Mouse (Mus musculus) embryonic fibroblast, embryonic 13.5 days (primary cell): ENCODE data around the gene Polr3b. TPM values are rescaled to one million over a fixed set of nuclear protein-coding genes. Genes with fewer than 3 reads are reported as not detected.

ENCODE experiments used
- H3K27ac ChIP-seq: 2 replicates; pipeline ENCODE4 v1.5.1; 2012; ENCODE audit warnings: low read length, control low read depth, inconsistent platforms; ENCODE audit not compliant: insufficient read depth
- H3K4me1 ChIP-seq: 2 replicates; pipeline ENCODE4 v1.6.1; 2011; ENCODE audit warnings: low read length; ENCODE audit not compliant: control insufficient read depth, insufficient read depth
- H3K4me3 ChIP-seq: 2 replicates; pipeline ENCODE4 v1.5.1; 2011; ENCODE audit warnings: mild to moderate bottlenecking, control low read depth, low read length; ENCODE audit not compliant: insufficient read depth
- CTCF ChIP-seq: IDR thresholded peaks from 2 replicates; pipeline ENCODE4 v1.5.1; 2011; ENCODE audit warnings: mild to moderate bottlenecking, control low read depth, low read length, moderate library complexity, borderline replicate concordance; ENCODE audit not compliant: insufficient read depth
- POLR2A ChIP-seq: IDR thresholded peaks from 2 replicates; pipeline ENCODE4 v1.6.1; 2011; ENCODE audit warnings: low read depth, mild to moderate bottlenecking, control low read depth, low read length, moderate library complexity
- polyA plus RNA-seq: library from polyadenylated mRNA; stranded (reverse); fragments of >200 nt; gene quantifications from 2 replicates; pipeline ENCODE4 v1.2.4, GENCODE M21; 2011; ENCODE audit warnings: low read depth; ENCODE audit not compliant: missing spikeins, insufficient read length

Gene Polr3b
- polyA plus RNA-seq, 1 experiment = 15.5 TPM

DNA sequence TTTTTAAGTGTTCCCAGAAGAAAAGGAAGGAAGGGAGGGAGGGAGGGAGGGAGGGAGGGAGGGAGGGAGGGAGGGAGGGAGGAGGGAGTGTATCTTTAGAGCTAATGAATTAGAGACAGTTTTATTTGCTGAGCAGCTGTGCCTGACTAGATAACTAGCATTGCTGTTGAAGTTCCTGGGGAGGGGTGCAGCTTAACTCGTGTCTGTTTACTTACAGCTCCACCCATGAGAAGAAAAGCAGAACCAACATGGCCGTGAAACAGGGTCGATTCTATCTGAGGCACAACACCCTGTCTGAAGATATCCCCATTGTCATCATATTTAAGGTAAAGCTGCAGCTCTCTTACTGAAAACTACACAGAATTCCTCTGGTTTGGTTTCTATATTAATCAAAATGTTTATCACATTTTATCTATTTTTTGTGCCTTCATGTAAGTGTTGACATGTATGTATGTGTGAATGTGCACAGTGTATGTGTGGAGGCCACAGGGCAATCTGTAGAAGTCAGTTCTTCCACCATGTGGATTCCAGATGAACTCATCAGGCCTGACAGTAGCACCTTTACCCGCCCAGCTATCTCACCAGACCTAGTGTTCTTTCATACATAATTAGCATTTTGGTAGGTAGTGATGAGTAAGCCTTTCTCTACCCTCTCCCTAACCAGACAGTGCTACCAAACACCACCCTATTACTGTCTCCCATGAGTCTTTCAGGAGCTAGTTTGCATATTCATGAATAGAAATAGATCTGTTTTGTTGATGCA, 17.6 kb downstream of the Polr3b start:
- TF ChIP-seq POLR2A = no peak
- TF ChIP-seq CTCF = no peak
- no peak overlapping the region for H3K27ac ChIP-seq

DNA sequence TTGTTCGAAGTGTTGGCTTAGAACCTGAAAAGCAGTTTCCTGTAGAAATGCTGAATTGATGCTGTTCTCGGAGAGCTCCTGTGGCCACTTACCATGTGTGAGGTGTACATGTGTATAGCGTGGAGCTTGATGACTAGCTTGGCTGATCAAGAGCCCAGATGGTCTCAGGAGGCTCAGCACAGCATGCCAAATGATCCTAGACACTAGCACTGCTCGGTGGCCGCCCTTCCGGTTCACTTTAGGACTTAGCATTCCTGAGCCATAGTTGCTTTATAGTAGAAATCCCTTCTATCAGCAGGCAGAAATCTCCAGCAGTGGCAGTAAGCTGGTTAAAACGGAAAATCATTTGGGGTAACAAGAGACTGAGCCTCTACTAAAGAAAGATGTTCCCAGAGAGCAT, 18.8 kb downstream of the Polr3b start:
- no peak overlapping the region for H3K4me3 ChIP-seq
- H3K27ac ChIP-seq = no peak overlapping the region
- H3K4me1 ChIP-seq = no peaks in the 10 kb centered on the region
- TF ChIP-seq CTCF = no peak
- TF ChIP-seq POLR2A = no peak

More for the DNA sequence above, 17.6 kb downstream of the Polr3b start:
- H3K4me1 ChIP-seq = no peaks in the 10 kb centered on the region
- no peak overlapping the region for H3K4me3 ChIP-seq

DNA sequence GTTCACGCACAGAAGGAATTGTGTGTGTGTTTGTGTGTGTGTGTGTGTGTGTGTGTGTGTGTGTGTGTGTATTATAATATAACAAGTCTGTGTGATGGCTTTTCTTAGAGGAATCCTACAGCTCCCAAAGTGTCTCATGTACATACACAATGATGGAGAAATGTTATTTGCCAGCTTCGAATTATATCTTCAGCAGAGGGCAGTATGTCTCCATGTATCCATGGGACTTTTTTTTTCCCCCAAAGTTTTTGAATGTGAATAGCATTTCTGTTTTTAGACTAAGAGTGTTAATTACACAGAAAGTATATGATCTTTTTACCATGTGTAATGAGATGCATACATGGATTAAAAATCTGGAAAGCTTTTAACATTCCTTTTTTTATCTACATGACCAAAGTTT, 19.5 kb downstream of the Polr3b start:
- Histone ChIP-seq H3K4me3 (no peak overlapping the region), H3K4me1 (no peaks in the 10 kb centered on the region), H3K27ac (no peak overlapping the region)
- TF ChIP-seq POLR2A (no peak), CTCF (no peak)

DNA sequence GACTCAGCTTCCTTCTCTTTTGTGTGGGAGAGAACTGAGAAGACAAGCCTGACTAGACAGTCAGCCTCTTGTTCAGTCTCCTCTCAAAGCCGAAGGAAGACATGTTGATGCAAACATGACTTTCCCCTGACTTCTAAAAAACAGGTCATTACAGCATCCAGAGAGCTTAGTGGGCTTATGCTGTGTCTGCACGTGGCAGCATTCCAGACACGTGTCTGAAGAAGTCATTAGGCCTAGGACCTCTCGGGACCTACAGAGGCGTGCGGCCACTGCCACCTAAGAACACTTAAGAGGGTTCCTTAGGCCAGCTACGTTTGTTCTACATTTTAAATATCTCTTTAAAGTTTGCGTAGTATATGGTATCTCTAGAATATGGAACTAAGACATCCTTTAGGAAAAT, 23.8 kb downstream of the Polr3b start:
- no peaks in the 10 kb centered on the region for H3K4me1 ChIP-seq
- no peak overlapping the region for H3K27ac ChIP-seq
- no peak for TF ChIP-seq CTCF
- TF ChIP-seq POLR2A = no peak
- H3K4me3 ChIP-seq = no peak overlapping the region

DNA sequence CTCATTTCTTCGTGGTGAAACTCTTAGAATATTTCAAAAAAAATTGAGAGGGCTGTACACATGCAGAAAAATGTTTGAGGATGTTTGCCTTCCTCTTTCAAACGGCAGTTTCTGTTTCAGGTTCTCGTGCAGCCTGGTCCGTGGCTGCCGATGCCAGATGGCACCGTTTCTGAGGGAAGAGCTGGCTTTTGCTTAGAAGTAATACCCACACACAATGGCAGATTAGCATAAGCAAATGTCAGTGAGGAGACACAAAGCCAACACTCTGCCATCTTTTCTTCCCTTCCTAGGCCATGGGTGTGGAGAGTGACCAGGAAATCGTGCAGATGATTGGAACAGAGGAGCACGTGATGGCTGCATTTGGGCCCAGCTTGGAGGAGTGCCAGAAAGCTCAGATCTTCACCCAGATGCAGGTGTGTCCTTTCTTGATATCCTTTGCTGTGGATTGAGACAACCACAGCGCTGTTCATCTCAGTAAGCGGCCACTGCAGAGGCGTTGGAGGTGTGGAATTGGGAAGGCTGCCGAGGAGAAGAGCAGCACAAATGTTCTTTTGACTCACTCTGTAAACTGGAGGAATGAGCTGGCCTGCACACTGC, 24.5 kb downstream of the Polr3b start:
- Histone ChIP-seq H3K4me3 (no peak overlapping the region), H3K27ac (no peak overlapping the region), H3K4me1 (no peaks in the 10 kb centered on the region)
- TF ChIP-seq CTCF (no peak), POLR2A (no peak)

DNA sequence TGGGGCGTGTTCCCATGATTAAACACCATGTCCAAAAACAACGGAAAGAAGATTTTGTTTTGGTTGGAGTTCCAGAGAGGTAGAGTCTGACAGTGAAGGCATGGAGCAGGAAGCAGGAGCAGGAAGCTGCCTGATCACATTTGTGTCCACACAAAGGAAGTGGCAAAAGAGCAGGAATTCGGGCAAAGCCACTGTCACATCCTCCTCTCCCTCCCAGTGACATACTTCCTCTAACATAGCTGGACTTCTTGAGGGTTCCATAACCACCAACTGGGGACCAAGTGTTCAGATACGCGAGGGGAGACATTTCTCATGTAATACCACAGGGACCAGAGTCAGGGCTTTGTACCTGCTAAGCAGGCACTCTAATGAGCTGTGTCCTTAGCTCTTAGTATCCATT, 25.2 kb downstream of the Polr3b start:
- Histone ChIP-seq H3K27ac (no peak overlapping the region), H3K4me1 (no peaks in the 10 kb centered on the region), H3K4me3 (no peak overlapping the region)
- TF ChIP-seq POLR2A (no peak), CTCF (no peak)

DNA sequence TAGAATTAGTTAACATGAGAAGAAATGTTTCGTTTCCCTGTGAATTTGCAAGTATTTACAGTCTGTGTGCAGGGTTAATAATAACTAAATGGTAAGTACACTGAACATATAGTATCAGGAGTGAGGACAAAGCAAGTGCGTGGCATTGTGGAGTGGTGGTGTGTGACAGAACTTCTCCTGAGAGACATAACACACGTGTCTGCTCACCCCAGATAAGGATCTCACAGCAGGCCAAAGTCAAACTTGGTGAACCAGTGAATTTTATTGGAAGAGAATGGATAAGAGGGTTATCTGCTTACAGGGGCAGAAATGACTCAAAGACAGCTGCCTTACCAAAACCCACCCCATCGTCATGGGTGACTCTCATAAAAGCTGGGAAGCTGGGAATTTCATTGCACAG, 26.8 kb downstream of the Polr3b start:
- H3K4me1 ChIP-seq = no peaks in the 10 kb centered on the region
- no peak for TF ChIP-seq CTCF
- TF ChIP-seq POLR2A = no peak
- H3K4me3 ChIP-seq = no peak overlapping the region
- H3K27ac ChIP-seq = no peak overlapping the region

DNA sequence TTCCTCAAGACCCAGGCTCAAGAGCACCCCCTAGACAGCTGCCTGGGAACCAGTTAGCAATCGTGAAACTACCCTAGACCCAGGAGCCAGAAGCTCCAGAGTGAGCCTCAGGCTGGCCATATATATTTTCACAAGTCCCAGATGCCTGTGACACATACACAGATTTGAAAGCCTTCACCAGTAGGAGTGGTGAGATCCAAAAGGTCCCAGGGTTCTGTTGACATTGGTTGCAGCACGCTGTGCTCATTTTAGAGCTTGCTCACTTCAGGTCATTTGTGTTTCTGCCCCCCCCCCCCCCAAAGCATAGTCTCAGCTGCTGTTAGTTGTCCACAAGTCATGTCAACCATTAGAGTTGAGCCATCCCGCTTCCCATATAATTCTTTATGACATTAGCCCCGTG, 31.9 kb downstream of the Polr3b start:
- H3K4me3 ChIP-seq = no peak overlapping the region
- H3K4me1 ChIP-seq = no peaks in the 10 kb centered on the region
- no peak overlapping the region for H3K27ac ChIP-seq
- TF ChIP-seq CTCF (no peak), POLR2A (no peak)

DNA sequence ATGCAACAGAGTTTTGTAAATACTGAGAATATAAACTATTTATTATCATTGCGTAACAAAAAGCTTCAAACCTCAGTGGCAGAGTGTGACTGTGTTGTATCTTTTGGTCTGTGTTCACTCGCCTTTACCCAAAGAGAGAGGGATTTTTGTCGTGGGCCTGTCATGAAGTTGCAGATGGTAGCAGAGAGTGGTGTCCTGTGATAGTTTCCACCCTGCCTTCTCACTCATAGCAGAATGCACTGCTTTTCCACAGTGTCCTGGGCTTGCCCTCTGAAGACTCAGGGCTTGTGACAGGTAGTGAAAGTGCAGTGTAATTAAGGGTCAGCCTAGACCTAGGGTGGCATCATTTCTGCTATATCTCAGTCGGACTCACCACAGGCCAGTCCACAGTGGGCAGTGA, 32.6 kb downstream of the Polr3b start:
- TF ChIP-seq POLR2A (no peak), CTCF (no peak)
- Histone ChIP-seq H3K27ac (no peak overlapping the region), H3K4me1 (no peaks in the 10 kb centered on the region), H3K4me3 (no peak overlapping the region)

DNA sequence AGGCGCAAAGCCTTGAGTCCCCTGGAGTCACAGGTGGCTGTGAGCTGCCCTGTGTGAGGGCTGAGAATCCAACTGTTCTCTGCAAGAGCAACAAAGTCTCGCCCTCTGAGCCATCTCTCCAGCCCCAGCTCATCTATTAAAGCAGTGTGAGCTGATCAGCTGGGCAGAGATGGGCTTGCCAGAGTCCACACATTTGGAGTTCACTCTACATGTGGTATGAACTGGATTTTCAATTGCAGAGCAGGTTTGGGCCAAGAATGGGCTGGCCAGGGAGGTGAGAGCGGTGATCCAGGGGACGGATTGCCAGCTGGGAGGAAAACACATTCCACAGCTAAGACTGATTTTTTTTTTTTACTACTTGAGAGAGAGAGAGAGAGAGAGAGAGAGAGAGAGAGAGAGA, 34.5 kb downstream of the Polr3b start:
- Histone ChIP-seq H3K4me3 (no peak overlapping the region), H3K4me1 (no peaks in the 10 kb centered on the region), H3K27ac (no peak overlapping the region)
- no peak for TF ChIP-seq POLR2A
- no peak for TF ChIP-seq CTCF
